Mouse (Mus musculus): Measurements from ENCODE around the gene Kcnk5. TPM values are rescaled to one million over a fixed set of nuclear protein-coding genes. Genes with fewer than 3 reads are reported as not detected.

The Kcnk5 gene
- polyA plus RNA-seq, 1 experiment from 2014 or later = 9.1 TPM

DNA sequence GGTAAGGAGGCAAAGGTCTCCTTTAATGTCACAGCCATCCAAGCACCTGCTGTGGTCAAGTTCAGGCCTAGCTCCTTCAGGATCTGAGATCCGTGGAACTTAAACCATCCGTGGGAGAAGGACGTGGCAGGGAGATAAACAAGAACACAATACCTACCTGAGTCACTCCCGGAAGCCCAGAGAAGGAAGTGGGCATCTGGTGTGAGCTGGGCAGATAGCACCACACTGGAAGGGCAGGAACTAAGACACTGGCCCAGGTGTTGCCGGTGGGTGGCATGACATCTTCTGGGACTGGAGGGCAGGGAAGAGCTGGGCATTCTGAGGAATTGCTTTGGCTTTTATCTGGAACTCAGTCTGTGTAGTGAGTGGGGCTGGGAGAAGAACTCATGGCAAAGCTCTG lies 41.6 kb upstream of the Kcnk5 start:
- no peaks in the 10 kb centered on the region for H3K9me3 ChIP-seq (ENCODE audit: control insufficient read depth, low read length)
- no peak for DNase-seq (ENCODE audit: low spot score)
- H3K9ac ChIP-seq (ENCODE audit: low read length) = no peak overlapping the region
- 89% methylated on average over 5 of the region's 5 CpGs for WGBS
- H3K27ac ChIP-seq (ENCODE audit: low read depth, low read length) = no peak overlapping the region
- H3K27me3 ChIP-seq (ENCODE audit: control insufficient read depth, insufficient read depth, low read length) = no peaks in the 10 kb centered on the region
- ATAC-seq (ENCODE audit: insufficient read depth, low FRiP score, low TSS enrichment) = no peak
- H3K4me3 ChIP-seq (ENCODE audit: low read depth, low read length) = no peak overlapping the region
- H3K4me1 ChIP-seq (ENCODE audit: control insufficient read depth, insufficient read depth, low read length) = peaks cover 10% of the 10 kb centered on the region
- no peak overlapping the region for H3K4me2 ChIP-seq (ENCODE audit: low read depth)
- H3K36me3 ChIP-seq (ENCODE audit: control insufficient read depth, insufficient read depth, low read length) = no peaks in the 10 kb centered on the region

- DNase-seq (ENCODE audit: low spot score) (no peak), ATAC-seq (ENCODE audit: insufficient read depth, low FRiP score, low TSS enrichment) (no peak)
- H3K9ac ChIP-seq (ENCODE audit: low read length) = no peak overlapping the region
- H3K4me3 ChIP-seq (ENCODE audit: low read depth, low read length) = no peak overlapping the region
- no peak overlapping the region for H3K4me2 ChIP-seq (ENCODE audit: low read depth)
- WGBS = 30% methylated on average over 7 of the region's 7 CpGs
- H3K27me3 ChIP-seq (ENCODE audit: control insufficient read depth, insufficient read depth, low read length) = no peaks in the 10 kb centered on the region
- H3K4me1 ChIP-seq (ENCODE audit: control insufficient read depth, insufficient read depth, low read length) = peaks cover 10% of the 10 kb centered on the region
- H3K27ac ChIP-seq (ENCODE audit: low read depth, low read length) = no peak overlapping the region
- no peaks in the 10 kb centered on the region for H3K36me3 ChIP-seq (ENCODE audit: control insufficient read depth, insufficient read depth, low read length)
- no peaks in the 10 kb centered on the region for H3K9me3 ChIP-seq (ENCODE audit: control insufficient read depth, low read length)
Measured at GRCm38 (mm10) chr14:20221083-20221482, 39.5 kb upstream of the Kcnk5 start.

DNA sequence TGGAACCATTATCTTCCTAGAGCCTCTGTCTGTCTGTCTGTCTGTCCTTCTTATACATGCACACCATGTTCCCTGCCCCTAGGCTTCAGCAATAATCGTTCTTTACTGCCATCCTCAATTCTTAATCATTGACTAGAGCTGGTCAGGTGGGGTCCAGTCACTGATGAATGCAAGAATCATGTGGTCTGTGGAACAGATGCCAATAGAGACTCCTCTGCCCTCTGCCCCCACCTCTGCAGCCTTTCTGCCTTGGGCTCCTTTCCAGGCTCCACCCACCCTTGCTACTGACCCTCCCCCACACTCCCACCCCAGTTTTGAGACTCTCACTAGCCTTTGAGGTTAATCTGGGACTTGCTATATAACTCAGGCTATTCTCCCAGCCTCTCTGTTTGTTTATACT lies 38.2 kb upstream of the Kcnk5 start:
- no peak for DNase-seq (ENCODE audit: low spot score)
- Histone ChIP-seq H3K4me1 (ENCODE audit: control insufficient read depth, insufficient read depth, low read length) (0 out of 2 replicates have a peak, but pooled peaks cover 3% of the 10 kb centered on the region), H3K9ac (ENCODE audit: low read length) (no peak overlapping the region), H3K36me3 (ENCODE audit: control insufficient read depth, insufficient read depth, low read length) (no peaks in the 10 kb centered on the region), H3K9me3 (ENCODE audit: control insufficient read depth, low read length) (no peaks in the 10 kb centered on the region), H3K4me3 (ENCODE audit: low read depth, low read length) (no peak overlapping the region), H3K27me3 (ENCODE audit: control insufficient read depth, insufficient read depth, low read length) (no peaks in the 10 kb centered on the region), H3K4me2 (ENCODE audit: low read depth) (no peak overlapping the region), H3K27ac (ENCODE audit: low read depth, low read length) (no peak overlapping the region)
- ATAC-seq (ENCODE audit: insufficient read depth, low FRiP score, low TSS enrichment) = no peak
- 85% methylated on average over 1 of the region's 1 CpGs for WGBS

- Histone ChIP-seq H3K9me3 (ENCODE audit: control insufficient read depth, low read length) (no peaks in the 10 kb centered on the region), H3K4me3 (ENCODE audit: low read depth, low read length) (no peak overlapping the region), H3K4me2 (ENCODE audit: low read depth) (no peak overlapping the region), H3K36me3 (ENCODE audit: control insufficient read depth, insufficient read depth, low read length) (no peaks in the 10 kb centered on the region), H3K27ac (ENCODE audit: low read depth, low read length) (no peak overlapping the region), H3K4me1 (ENCODE audit: control insufficient read depth, insufficient read depth, low read length) (no peaks in the 10 kb centered on the region), H3K27me3 (ENCODE audit: control insufficient read depth, insufficient read depth, low read length) (no peaks in the 10 kb centered on the region), H3K9ac (ENCODE audit: low read length) (no peak overlapping the region)
- DNase-seq (ENCODE audit: low spot score) (no peak), ATAC-seq (ENCODE audit: insufficient read depth, low FRiP score, low TSS enrichment) (no peak)
- WGBS = 52% methylated on average over 3 of the region's 3 CpGs
Measured at GRCm38 (mm10) chr14:20217299-20217864, 35.8 kb upstream of the Kcnk5 start.

DNA sequence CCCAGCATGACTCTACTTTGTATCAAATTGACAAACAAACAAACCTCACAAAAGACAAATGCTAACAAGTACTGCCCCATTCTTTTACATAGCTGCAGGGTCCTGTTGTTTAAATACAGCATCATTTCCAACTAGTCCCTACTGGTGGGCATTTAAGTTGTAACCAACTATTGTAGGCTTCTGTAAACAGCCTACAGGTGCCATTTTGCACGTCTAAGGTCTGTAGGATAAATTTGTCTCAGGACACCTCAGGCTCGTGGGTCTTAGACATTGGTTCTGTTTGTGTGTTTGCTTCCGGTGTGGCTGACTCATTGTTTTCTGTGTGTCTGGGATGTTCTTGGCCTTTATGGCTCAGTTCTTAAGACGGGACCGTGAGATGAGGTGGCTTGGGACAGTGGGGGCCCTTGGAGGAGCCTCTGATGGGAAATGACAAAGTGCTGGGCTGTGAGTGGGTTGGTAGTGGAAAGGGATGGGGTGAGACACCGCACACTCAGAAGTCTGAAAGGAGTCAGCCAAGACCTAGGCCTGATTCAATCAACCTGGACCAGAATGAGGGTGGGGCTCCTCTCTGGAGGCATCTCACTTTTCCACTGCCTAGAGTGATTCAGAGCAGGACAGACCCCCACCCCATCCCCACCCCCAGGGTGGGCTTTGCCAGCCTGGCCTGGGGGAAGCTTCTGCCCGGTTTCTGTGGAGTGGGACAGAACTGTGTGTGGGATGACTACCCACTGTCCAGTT lies 35.1 kb upstream of the Kcnk5 start:
- H3K4me1 ChIP-seq (ENCODE audit: control insufficient read depth, insufficient read depth, low read length) = no peaks in the 10 kb centered on the region
- WGBS = 82% methylated on average over 7 of the region's 7 CpGs
- ATAC-seq (ENCODE audit: insufficient read depth, low FRiP score, low TSS enrichment) = no peak
- no peaks in the 10 kb centered on the region for H3K27me3 ChIP-seq (ENCODE audit: control insufficient read depth, insufficient read depth, low read length)
- no peaks in the 10 kb centered on the region for H3K9me3 ChIP-seq (ENCODE audit: control insufficient read depth, low read length)
- no peak overlapping the region for H3K4me3 ChIP-seq (ENCODE audit: low read depth, low read length)
- DNase-seq (ENCODE audit: low spot score) = no peak
- H3K36me3 ChIP-seq (ENCODE audit: control insufficient read depth, insufficient read depth, low read length) = no peaks in the 10 kb centered on the region
- no peak overlapping the region for H3K4me2 ChIP-seq (ENCODE audit: low read depth)
- H3K9ac ChIP-seq (ENCODE audit: low read length) = no peak overlapping the region
- no peak overlapping the region for H3K27ac ChIP-seq (ENCODE audit: low read depth, low read length)

- 68% methylated on average over 5 of the region's 5 CpGs for WGBS
- DNase-seq (ENCODE audit: low spot score) = no peak
- ATAC-seq (ENCODE audit: insufficient read depth, low FRiP score, low TSS enrichment) = no peak
- Histone ChIP-seq H3K36me3 (ENCODE audit: control insufficient read depth, insufficient read depth, low read length) (no peaks in the 10 kb centered on the region), H3K27ac (ENCODE audit: low read depth, low read length) (no peak overlapping the region), H3K4me1 (ENCODE audit: control insufficient read depth, insufficient read depth, low read length) (no peaks in the 10 kb centered on the region), H3K4me3 (ENCODE audit: low read depth, low read length) (no peak overlapping the region), H3K9ac (ENCODE audit: low read length) (no peak overlapping the region), H3K9me3 (ENCODE audit: control insufficient read depth, low read length) (no peaks in the 10 kb centered on the region), H3K4me2 (ENCODE audit: low read depth) (no peak overlapping the region), H3K27me3 (ENCODE audit: control insufficient read depth, insufficient read depth, low read length) (no peaks in the 10 kb centered on the region)
Measured at GRCm38 (mm10) chr14:20215826-20216225, 34.2 kb upstream of the Kcnk5 start.

DNA sequence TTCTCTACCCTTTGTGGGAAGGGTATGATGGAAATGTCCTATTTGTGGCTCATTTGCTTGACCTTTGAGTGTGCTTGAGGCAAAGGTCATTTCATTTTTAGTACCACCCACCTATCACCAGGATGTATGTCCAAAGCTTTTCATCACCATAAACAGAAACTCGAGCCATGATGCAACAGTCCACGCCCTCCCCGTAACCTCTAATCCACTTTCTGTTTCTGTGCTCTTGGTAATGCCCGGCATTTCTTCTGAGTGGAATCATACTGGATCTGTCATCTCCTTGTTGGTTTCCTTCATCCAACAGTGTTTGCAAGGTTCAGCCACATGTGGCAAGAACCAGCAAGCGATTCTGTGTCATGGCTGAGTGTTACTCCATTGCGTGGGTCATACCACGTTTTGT lies 32.5 kb upstream of the Kcnk5 start:
- no peaks in the 10 kb centered on the region for H3K36me3 ChIP-seq (ENCODE audit: control insufficient read depth, insufficient read depth, low read length)
- no peak overlapping the region for H3K27ac ChIP-seq (ENCODE audit: low read depth, low read length)
- no peaks in the 10 kb centered on the region for H3K9me3 ChIP-seq (ENCODE audit: control insufficient read depth, low read length)
- WGBS = 84% methylated on average over 7 of the region's 7 CpGs
- no peaks in the 10 kb centered on the region for H3K27me3 ChIP-seq (ENCODE audit: control insufficient read depth, insufficient read depth, low read length)
- ATAC-seq (ENCODE audit: insufficient read depth, low FRiP score, low TSS enrichment) (no peak), DNase-seq (ENCODE audit: low spot score) (peak; percentile 5)
- H3K4me3 ChIP-seq (ENCODE audit: low read depth, low read length) = no peak overlapping the region
- H3K4me1 ChIP-seq (ENCODE audit: control insufficient read depth, insufficient read depth, low read length) = no peaks in the 10 kb centered on the region
- H3K9ac ChIP-seq (ENCODE audit: low read length) = no peak overlapping the region
- H3K4me2 ChIP-seq (ENCODE audit: low read depth) = no peak overlapping the region

- 41% methylated on average over 9 of the region's 9 CpGs for WGBS
- no peak overlapping the region for H3K4me3 ChIP-seq (ENCODE audit: low read depth, low read length)
- ATAC-seq (ENCODE audit: insufficient read depth, low FRiP score, low TSS enrichment) = peak; percentile 41; the same call in 1 of the 2 replicates
- peaks cover 5% of the 10 kb centered on the region; the same call in 1 of the 2 replicates for H3K4me1 ChIP-seq (ENCODE audit: control insufficient read depth, insufficient read depth, low read length)
- no peak overlapping the region for H3K4me2 ChIP-seq (ENCODE audit: low read depth)
- H3K9me3 ChIP-seq (ENCODE audit: control insufficient read depth, low read length) = no peaks in the 10 kb centered on the region
- H3K27ac ChIP-seq (ENCODE audit: low read depth, low read length) = peak overlapping the region; percentile 2; the same call in 1 of the 2 replicates
- H3K27me3 ChIP-seq (ENCODE audit: control insufficient read depth, insufficient read depth, low read length) = no peaks in the 10 kb centered on the region
- DNase-seq (ENCODE audit: low spot score) = peak; percentile 51
- no peak overlapping the region for H3K9ac ChIP-seq (ENCODE audit: low read length)
- no peaks in the 10 kb centered on the region for H3K36me3 ChIP-seq (ENCODE audit: control insufficient read depth, insufficient read depth, low read length)
Measured at GRCm38 (mm10) chr14:20211754-20212601, 30.4 kb upstream of the Kcnk5 start.

Measured in neural tube, embryonic 11.5 days (tissue).